Mouse (Mus musculus): ENCODE measurements at regions not wholly inside any gene's neighbourhood (a gene's known extent, or its start where the extent isn't known, plus 50 kb on each side); places are given as distances from the start of the nearest gene placed in this dataset.

DNA sequence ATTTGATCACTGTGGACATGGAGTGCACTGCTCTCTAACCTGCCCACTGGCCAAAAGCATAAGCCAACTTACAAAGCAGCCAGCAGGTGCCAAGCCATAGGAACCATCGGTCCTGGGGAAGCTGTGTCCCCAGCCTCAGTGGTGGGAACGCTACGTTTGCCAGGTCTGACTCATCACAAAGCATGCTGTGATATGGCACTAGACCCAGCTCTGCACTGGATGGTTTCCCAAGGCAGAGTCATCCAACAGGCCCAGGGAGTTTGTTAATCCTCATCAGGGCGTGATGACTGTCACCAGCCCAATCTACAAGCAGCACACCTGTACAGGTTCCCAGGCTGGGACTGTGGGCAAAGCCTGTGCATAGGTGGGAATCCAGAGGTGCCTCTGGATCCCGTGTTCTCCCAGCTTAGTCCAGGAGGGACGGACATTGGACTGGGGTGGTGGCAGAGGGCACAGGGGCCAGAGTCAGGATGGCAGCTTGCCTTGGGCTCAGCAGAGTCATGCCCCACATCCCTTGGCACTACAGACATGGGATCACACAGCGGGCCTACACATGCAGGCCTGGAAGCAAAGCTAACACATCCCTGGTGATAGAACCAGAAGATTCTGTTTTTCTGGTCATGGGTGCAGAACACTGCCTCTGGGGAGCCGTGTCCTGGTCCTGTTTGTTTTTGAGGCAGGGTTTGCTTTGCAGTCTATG, 81.8 kb upstream of the Ppp2r5a start:
- no peak for TF ChIP-seq CTCF (IDR thresholded peaks at IDR 0.05; ENCODE audit: borderline replicate concordance, control insufficient read depth, extremely low read depth, insufficient read depth, low read length, poor library complexity)
- no peak for TF ChIP-seq POLR2A (IDR thresholded peaks at IDR 0.05; ENCODE audit: control insufficient read depth, extremely low read depth, insufficient read depth, low read length, poor library complexity)
